Mouse (Mus musculus) adrenal gland, adult 2 months (tissue): ENCODE results near the gene Ggact. TPM values are rescaled to one million over a fixed set of nuclear protein-coding genes. Genes with fewer than 3 reads are reported as not detected.

ENCODE experiments used
- DNase-seq: peaks from one replicate; pipeline ENCODE4 v3.0.0; 2021
- polyA plus RNA-seq: library from polyadenylated mRNA; depleted of rRNA; stranded (reverse); fragments of >200 nt; gene quantifications from 2 replicates; pipeline ENCODE4 v1.2.3, GENCODE M21; 2012
- total RNA-seq, 2 experiments: library from RNA; stranded (reverse); gene quantifications; 2 replicates each; pipeline ENCODE4 v1.2.3; 2021

Ggact gene
- total and polyA plus RNA-seq, 3 experiments: 36.4 to 91.5 (median 55.0) TPM

GRCm38 (mm10) chr14:122900679-122901078 is 12.9 kb downstream of the Ggact start:
- DNase-seq: no peak

GRCm38 (mm10) chr14:122898550-122898949 is 15.0 kb downstream of the Ggact start:
- DNase-seq: no peak

GRCm38 (mm10) chr14:122896106-122896505 is 17.5 kb downstream of the Ggact start:
- DNase-seq: no peak

- DNase-seq: no peak
These were observed 22.0 kb downstream of the Ggact start for GRCm38 (mm10) chr14:122891470-122891968.

- DNase-seq: no peak
These were observed 25.1 kb downstream of the Ggact start for GRCm38 (mm10) chr14:122888480-122888872.

- DNase-seq: no peak
These were observed 25.7 kb downstream of the Ggact start for GRCm38 (mm10) chr14:122887702-122888479.

GRCm38 (mm10) chr14:122887278-122887677 is 26.3 kb downstream of the Ggact start:
- no peak for DNase-seq

- DNase-seq: no peak
These were observed 27.7 kb downstream of the Ggact start for GRCm38 (mm10) chr14:122885893-122886292.

- DNase-seq: peak; percentile 36
These were observed 29.6 kb downstream of the Ggact start for GRCm38 (mm10) chr14:122883821-122884584.

GRCm38 (mm10) chr14:122883410-122883806 is 30.1 kb downstream of the Ggact start:
- no peak for DNase-seq

- DNase-seq: no peak
These were observed 30.7 kb downstream of the Ggact start for GRCm38 (mm10) chr14:122882795-122883409.

GRCm38 (mm10) chr14:122882201-122882639 is 31.3 kb downstream of the Ggact start:
- DNase-seq: no peak

GRCm38 (mm10) chr14:122881699-122882098 is 31.9 kb downstream of the Ggact start:
- no peak for DNase-seq

GRCm38 (mm10) chr14:122880291-122880690 is 33.3 kb downstream of the Ggact start:
- DNase-seq: no peak

GRCm38 (mm10) chr14:122877787-122878186 is 35.8 kb downstream of the Ggact start:
- no peak for DNase-seq

GRCm38 (mm10) chr14:122876723-122877122 is 36.8 kb downstream of the Ggact start:
- DNase-seq: peak; percentile 62

GRCm38 (mm10) chr14:122876163-122876562 is 37.4 kb downstream of the Ggact start:
- peak; percentile 84 for DNase-seq

GRCm38 (mm10) chr14:122875636-122876035 is 37.9 kb downstream of the Ggact start:
- DNase-seq: no peak

- no peak for DNase-seq
These were observed 38.5 kb downstream of the Ggact start for GRCm38 (mm10) chr14:122875056-122875455.

- DNase-seq: no peak
These were observed 40.9 kb downstream of the Ggact start for GRCm38 (mm10) chr14:122872612-122873011.

GRCm38 (mm10) chr14:122871841-122872580 is 41.5 kb downstream of the Ggact start:
- no peak for DNase-seq

GRCm38 (mm10) chr14:122869831-122870230 is 43.7 kb downstream of the Ggact start:
- DNase-seq: peak; percentile 82
